Mouse (Mus musculus): ENCODE results near the gene Cox19.

Cox19 gene

DNA sequence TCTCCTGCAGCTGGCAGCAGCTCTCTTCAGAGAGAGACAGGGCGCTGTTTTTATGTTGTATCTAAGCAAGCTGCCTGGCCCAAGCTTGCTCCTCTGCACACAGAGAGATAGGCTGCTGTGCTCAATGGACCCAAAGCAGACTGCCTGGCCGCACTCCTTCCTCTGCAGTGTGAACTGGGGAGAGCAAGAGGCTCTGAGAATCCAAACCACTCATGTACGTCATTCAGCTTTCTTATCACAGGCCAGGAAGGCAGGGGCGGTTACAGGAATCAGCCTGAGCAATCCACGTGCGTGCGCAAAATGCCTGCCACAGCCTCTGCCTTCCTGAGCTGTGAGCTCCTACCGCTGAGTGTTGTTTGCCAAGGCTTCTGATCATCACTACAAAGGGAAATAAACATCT, 31.5 kb upstream of the Cox19 start:
- intact Hi-C loops (cut with DNase I): no loop called here

DNA sequence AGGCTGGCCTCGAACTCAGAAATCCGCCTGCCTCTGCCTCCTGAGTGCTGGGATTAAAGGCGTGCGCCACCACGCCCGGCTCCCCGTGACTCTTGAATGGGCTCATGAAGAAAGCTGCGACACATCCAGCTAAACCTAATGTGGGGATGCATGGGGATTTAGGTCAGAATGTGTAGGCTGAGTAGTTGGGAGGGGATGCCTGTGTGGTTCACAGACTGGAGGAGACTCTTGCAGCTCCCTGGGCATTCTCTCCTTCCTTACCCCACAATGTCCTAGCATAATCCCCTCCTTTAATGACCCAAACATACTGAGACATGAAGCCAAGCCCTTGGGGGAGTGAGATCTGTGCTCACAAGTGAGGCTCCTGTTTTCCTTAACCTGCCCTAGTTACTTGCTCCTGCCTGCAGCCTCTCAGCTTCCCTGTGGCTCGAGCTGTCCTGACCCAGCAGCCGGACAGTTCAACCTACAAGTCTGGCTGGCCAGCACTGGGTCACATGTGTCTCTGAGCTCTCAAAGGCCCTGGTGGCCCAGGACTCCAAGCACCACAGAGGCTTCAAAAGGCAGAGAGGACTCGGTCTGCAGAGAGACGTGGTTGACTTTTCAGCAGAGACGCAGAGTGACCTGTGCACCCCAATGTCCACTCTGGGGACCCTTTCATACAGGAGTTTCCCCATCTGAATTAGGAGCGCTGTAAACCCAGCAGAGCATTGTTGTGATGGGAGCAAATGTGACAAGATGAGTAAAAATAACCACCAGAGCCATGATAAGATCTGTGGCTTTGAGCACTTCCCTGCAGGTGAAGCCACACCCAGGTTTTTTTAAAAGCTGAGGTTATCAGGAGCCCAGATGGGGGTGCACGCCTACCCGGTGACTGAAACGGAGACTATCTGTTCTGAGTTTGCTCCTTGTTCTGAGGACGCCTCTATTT, 30.6 kb upstream of the Cox19 start:
- intact Hi-C loops (cut with DNase I): no loop called here

DNA sequence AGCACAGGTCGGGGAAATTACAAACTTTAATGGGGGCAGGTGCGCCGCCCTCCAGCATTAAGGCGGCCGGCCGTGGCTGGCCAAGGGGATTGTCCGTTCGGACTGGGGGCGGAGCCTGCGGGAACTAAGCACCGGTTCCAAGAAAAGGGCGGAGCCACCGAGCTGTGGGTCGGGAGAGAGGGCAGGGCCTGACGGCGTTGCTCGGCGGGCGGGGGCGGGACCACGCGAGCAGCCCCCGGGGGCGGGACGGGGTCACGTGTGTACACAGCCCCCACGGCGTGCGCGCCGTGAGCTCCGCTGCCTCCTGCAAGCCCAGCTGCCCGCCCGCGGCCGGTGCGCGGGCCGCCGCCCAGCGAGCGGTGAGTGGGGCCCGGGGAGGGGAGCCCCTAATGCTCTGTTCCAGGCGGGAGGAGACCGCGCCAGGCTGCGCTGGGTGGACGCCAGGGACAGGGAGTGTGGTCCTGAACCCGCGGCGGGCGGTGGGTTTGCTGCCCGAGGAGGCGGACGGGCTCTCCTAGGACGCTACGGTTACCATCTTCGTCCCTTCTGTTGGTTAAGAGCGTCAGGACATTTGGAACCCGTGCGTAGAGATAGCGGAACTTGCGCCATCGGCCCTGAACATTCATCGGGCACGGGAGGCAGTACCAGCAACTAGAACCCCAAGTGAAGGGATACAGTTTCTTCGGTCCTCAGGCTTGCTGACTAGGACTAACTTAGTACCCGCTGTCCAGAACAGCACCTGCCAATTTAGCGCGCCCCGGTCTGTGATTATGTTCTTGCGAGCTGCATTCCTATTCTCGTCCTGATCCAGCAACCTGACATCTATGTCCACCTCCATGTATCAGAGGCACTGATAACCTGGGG, 29.4 kb upstream of the Cox19 start:
- intact Hi-C loops (cut with DNase I): no loop called here

DNA sequence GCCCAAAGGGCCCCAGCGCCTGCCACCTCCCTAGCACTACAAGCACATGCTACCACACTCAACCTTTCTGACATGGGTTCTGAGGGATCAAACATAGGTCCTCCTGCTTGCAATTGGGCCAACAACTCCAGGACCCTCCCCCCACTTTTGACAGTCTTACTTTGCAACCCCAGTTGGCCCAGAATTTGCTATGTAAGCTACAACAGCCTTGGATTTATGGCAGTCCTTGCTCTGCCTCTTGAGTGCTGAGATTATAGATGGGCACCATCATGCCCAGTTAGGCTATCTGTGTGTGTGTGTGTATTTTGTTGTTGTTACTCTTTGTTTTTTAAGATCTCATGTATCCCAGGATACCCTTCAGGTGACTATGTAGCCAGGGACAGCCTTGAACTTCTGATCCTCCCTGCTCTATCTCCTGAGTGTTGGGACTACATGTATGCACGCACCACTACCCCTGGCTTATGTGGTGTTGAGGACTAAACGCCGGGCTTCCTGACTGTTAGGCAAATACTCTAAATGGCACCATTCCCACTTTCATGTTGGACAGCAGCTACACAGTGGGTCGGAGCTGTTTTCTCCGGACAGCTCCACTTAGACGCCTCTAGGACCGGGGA, 28.7 kb upstream of the Cox19 start:
- intact Hi-C loops (cut with DNase I): no loop called here

DNA sequence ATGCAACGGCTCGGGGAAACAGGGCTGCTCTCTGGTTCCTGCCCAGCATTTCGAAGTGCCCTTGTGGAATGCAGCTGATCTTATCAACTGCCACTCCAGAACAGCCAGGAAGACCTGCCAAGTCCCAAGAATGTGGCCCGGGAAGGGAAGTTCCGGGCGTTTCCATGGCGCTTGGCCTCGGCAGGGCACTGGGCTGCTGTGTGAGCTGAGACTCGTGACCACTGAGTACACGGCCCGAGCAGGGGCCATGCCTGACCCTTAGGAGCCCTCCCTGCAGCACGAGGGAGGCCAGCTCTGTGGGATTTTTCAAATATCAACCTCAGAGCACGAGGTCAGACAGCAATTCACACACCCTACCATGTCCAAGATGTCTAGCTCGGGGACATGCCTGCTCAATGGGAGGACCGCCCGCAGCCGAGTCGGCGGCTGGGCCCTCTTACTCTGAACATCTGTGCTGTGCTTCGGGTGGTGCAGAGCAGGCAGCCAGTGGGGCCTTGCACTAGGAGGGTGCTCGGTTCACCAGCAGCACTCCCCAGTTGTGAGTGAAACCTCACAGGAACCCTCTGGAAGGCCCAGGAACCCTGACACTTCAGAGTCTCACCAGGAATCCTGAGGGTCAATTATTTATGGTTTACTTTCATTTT, 27.9 kb upstream of the Cox19 start:
- intact Hi-C loops (cut with DNase I): no loop called here

DNA sequence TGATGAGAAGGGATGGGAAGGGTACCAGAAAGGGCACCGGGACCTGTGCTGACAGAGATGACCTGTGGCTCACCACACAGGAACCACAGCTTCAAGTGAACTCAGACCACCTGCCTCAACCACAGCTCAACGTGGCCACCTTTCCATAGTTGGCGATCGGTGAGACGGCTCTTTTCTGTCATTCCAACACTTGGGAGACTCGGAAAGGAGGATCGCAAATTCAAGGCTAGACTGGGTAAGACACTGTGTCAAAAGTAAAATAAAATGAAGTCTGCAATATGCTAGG, 27.0 kb upstream of the Cox19 start:
- intact Hi-C loops (cut with DNase I): no loop called here

DNA sequence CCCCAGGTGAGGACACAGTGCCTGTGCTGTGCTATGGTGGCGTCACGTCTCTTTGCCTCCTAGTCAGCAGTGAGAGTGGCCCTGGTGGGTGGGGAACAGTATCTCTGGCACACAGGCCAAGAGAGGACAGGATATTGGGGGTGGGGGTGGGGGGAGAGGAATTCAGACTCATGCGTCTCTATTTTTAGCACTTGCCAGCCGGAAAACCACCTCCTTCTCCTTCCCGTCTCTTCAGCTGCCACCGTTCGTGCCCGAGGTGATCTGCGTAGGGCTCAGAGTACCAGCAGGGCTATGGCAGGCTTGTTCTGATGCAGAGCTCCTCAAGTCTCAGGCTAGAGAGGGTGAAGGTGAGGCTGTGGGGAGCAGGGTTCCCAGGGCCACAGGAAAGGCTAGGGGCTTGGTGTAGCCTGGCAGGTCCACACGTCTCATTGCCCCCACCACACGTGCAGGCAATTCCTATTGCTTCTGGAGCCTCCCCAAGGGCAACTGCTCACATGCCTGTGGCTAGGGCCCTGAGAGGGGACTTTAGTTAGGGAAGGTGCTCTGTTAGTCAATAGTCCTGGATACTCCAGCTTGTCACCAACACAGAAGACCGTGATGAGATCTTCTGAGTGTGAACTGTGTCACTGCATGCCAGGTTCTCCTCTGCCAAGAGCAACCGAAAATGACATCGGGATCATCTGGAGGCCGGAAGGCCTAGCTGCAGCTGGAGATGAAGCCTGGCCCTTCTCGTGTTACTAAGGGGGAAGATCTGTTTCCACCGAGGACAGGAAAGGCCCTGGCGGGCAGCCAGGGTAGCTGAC, 26.5 kb upstream of the Cox19 start, which contains the start of gene Gpr146:
Gene Gpr146, plus strand, starts transcription at position 230 of the 803 bp plus-strand sequence.
- intact Hi-C loops (cut with DNase I): no loop called here

DNA sequence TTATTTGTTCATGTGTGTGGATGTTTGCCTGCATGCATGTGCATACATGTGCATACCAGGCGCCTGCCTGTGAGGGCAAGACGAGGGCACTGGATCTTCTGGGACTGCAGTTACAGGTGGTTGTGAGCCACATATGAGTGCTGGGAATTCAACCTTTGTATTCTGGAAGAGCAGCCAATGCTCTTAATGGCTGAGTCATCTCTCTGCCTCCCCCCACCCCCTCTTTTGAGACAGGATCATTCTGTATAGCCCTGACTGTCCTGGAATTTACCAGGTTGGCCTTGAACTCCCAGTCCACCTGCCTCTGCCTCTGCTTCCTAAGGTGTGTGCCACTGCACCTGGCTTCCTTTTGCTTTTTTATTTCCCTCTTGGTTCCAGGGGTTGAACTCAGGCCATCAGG, 23.6 kb upstream of the Cox19 start:
- intact Hi-C loops (cut with DNase I): no loop called here

DNA sequence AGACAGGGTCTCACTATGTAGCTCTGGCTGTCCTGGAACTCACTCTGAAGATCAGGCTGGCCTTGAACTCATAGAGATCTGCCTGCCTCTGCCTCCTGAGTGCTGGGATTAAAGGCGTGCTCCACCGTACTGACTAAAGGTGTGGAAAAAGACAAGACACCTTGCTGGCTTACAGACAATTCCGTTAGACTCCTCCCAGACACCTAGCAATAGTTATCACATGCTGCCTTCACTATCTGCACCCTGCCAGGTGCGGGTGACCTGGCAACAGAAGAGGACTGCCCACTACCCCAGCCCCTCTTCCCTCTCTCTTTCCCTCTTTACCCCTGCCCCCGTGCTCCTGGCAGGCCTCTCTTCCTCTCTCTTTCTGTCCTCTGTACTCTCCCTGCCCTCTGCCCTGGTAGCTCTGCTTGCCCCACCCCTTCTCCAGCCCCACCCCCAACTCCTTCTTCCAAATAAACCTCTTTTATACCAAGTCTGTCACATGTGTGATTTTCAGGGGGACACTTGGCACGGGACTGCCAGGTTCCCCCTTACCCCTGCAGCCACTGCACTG, 22.7 kb upstream of the Cox19 start:
- intact Hi-C loops (cut with DNase I): no loop called here

DNA sequence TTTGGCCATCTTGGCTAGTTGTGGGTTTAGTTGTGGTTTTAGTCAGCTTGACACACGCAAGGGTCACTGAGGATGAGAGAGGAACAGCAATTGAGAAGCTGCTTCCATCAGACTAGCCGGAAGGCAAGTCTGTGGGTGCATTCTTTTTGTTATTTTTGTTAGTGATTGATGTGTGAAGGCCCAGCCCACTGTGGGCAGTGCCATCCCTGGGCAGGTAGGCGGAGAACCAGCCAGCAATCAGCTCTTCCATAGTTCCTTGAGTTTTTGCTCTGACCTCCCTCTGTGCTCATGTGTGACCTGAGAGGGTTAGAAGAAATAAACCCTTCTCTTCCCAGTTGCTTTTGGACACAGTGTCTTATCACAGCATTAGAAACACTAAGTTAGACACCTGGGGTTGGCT, 21.9 kb upstream of the Cox19 start:
- intact Hi-C loops (cut with DNase I): no loop called here

DNA sequence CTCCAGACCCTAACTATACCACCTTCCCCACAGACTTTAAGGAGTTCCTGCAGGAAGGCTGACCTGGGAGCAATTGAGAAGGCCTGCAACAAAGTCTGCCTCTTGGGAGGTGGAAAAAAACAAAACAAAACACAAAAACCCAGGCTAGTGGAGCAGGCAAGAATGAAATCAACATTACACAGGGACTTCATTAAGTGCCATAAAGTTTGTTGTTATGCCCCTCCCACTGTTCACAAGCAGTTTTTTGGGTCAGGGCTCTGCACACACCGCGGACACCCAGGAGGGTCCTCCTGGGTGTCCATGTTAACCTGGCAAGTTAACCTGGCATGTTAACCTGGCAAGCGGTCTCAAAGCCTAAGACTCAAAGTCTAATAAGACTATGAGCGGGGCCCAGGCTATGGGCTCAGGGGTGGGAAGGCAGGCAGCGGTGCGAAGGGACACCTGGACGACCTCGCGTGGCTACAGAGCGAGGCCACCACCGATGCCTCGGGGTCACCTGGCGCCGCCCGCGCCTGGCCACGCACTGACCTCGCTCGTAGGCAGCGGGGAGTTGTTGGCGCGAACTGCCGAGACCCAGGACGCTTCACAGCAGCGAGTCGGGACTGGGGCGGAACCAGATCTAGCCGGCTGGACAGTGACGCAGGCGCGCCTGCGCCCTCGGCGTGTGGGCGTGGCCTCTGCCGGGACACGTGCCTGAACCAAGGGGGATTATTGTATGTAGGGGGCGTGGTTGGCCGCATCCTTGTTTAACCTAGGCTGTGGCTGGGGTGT, 20.6 kb upstream of the Cox19 start:
- intact Hi-C loops (cut with DNase I): no loop called here

DNA sequence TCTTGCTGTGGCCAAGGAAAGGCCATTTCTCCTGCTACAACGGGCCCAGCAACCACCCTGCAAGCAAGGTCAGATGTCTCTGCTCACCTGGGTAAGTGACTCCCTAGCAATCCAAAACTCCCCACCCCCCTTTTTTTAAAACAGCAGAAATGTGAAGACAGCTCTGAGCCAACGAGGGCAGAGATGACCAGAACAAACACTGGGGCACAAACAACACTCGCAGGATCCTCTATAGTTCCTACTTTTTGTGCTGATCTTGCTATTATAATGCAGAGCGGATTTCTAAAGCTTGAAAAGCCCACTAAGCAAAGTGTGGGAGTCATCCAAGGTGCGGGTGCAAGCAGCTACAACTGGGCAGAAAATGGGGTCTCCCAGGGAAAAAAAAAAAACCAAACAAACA, 19.9 kb upstream of the Cox19 start:
- intact Hi-C loops (cut with DNase I): no loop called here

DNA sequence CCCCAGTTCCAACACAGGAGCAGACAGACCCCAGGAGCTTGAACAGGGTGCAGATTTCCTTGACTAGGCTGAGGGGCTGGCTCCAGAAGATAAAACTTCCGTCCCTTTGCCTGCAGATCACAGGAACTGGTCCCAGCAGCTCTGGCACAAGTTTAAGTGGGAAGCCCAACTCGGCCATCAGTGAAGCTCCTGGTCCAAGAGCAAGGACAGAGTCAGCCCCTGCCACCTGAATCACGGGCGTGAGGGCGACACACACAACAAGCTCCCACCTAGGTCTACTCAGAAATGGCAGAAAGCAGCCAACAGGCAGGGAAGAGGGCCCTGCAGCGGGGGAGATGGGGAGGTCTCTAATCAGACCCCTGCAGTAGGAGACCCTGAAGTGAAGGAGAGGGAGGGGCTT, 19.1 kb upstream of the Cox19 start:
- intact Hi-C loops (cut with DNase I): no loop called here

DNA sequence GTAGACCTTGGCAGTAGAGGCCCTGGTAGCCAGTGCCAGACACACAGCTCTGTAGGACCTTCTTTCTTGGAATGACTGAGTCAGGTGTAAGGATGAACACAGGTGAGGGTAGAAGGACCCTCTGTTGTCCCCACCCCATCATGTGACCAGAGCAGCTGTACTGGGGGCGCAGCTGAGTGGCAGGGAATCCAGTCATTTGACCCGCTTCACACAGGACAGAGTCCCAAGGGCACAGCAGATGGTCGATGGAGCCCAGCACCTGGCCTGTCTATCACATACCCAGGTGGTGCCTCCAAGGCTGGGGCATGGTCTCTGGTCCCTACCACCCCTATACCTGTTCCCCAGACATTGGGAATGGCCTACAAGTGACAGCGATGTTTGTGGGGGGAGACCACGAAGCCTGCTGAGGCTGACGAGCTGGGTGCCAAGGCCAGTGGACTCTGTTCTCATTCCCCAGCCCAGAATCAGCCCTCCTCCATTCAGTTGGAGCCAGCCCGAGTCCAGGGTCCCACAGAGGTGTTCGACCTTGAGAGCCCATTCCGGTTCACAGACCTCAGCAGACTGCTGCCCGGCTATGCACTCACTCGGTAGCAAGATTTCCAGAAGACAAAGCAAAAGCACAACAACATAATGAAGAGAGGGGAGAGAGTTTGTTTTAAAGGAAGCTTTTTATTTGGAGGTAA, 17.6 kb upstream of the Cox19 start:
- intact Hi-C loops (cut with DNase I): no loop called here

DNA sequence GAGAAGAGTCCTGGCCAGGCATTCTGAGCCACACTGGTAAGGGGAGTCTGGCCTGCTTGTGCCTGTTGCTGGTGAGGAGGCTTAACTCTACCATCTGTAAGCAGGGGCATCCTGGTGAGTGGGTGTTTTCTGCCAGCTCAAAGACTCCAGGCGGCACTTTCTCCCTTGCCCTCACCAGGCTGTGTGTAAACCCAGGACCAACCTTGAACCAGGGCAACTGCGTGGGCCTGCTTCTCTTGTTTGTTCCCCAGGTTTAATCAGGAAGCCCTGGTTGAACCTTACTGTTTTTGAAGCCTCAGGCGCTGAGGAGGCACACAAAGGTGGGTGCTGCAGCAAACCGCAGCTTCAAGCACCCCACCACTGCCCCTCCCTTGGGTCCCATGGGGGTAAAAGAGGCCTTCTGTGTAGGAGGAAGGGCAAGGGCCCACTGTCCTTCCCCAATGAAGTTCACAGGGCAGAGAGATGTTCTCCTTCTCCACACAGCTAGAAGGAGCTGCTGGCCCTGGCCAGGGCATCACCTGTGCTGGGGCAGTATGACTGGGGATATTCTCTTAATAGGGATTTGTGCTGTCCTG, 16.8 kb upstream of the Cox19 start:
- intact Hi-C loops (cut with DNase I): no loop called here

DNA sequence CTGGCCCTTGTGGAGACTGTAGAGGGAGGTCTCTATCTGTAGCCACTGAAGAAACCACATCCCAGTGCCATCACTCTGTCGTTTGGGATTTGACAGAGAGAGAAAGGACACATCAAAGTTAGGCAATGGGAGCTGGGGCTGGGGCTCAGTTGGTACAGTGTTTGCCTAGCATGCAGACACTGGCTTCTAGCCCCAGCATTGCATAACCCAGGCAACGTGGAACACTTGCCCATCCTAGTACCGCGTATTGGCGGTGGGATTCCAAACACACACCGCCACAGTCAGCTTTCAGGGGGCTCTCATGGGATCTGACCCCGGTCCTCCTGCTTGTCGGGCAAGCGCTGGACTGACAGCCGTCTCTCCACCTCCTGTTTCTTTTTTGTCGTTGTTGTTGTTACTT, 15.3 kb upstream of the Cox19 start:
- intact Hi-C loops (cut with DNase I): no loop called here

DNA sequence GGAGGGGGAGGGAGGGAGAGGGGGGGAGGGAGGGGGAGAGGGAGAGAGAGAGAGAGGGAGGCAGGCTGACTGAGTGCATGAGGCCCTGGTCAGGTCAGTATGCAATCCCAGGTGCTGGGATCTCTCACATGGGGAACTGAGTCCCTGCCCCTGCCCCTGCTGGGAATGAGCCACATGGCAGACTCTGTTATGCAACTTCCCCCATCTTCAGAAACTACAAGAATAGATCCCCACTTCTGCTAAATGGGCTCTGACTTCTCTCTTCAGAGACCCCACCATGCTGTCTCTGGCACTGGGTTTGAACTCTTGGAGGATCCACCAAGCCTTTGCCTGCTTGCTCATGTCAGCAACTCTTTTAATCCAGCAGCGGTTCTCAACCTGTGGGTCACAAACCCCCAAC, 14.6 kb upstream of the Cox19 start:
- intact Hi-C loops (cut with DNase I): loop anchor here (2.0 kb wide), 1 partner anchor 101 kb away; no protein-coding TSS in a partner anchor

DNA sequence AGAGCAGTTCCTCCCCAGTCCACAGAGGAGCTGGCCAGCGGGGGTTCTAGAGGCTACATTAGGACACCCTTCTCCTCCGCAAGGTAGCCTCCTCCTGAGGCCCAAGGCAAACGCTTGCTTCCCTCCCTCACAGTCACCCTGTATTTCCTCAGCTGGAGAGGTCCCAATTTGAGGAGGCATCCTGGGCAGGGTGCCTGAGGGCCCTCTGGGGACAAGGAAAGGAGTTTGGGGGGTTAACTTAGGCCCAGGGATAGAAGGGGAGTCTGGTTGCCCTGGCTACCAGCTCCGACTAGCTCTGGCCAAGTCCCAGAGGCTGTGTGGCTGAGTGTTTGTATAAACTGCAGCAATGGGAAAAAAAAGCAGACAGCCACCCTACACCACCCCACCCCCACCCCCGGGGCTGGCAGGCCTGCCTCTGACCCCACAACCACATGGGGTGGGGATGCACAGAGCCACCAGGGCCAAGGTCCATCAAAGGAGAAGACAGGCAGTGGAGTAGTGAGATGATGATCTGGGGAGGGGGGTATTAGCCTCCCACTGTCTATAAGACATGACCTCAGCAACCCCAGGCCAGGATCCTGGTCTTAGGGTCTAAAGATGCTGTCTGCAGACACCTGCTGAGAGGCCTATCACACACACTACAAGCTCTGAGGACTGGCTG, 13.8 kb upstream of the Cox19 start:
- intact Hi-C loops (cut with DNase I): loop anchor here (1.0 to 5.0 kb wide), 3 partner anchors 33 to 142 kb away; no protein-coding TSS in a partner anchor
